Mouse (Mus musculus): ENCODE data around the gene Mup16. TPM values are rescaled to one million over a fixed set of nuclear protein-coding genes. Genes with fewer than 3 reads are reported as not detected.
"Not testable (repeated sequence)": the region's sequence is repeated elsewhere in the genome, so short reads cannot be mapped to it uniquely, and the experiment has no call there.

Gene Mup16
- polyA plus RNA-seq (2014; fragmentation: Nextera tagmentation; extraction: Ambion mirVana) = not detected in 2 replicates

GRCm38 (mm10) chr4:61519431-61519830 is at the start of gene Mup16:
Gene Mup16 (minus strand): TSS chr4:61519531.
- H3K4me3 ChIP-seq (ENCODE audit: low read length); H3K27me3 ChIP-seq (ENCODE audit: control insufficient read depth, insufficient read depth, low read length); H3K9ac ChIP-seq (ENCODE audit: low read depth, low read length); H3K36me3 ChIP-seq (ENCODE audit: control insufficient read depth, insufficient read depth, low read length); ATAC-seq (ENCODE audit: low FRiP score, low TSS enrichment); H3K4me2 ChIP-seq (replicated peaks; ENCODE audit: low read depth, low read length); H3K4me1 ChIP-seq (ENCODE audit: control insufficient read depth, insufficient read depth, low read length); H3K27ac ChIP-seq (ENCODE audit: low read depth, low read length); H3K9me3 ChIP-seq (ENCODE audit: control insufficient read depth, low read length): not testable (repeated sequence)
- WGBS = 91% methylated on average over 2 of the region's 4 CpGs

GRCm38 (mm10) chr4:61555887-61556286 is 36.6 kb upstream of the Mup16 start:
- H3K4me3 ChIP-seq (ENCODE audit: low read length); H3K36me3 ChIP-seq (ENCODE audit: control insufficient read depth, insufficient read depth, low read length); H3K4me1 ChIP-seq (ENCODE audit: control insufficient read depth, insufficient read depth, low read length); H3K9ac ChIP-seq (ENCODE audit: low read depth, low read length); H3K27me3 ChIP-seq (ENCODE audit: control insufficient read depth, insufficient read depth, low read length); H3K27ac ChIP-seq (ENCODE audit: low read depth, low read length); ATAC-seq (ENCODE audit: low FRiP score, low TSS enrichment); H3K4me2 ChIP-seq (replicated peaks; ENCODE audit: low read depth, low read length); H3K9me3 ChIP-seq (ENCODE audit: control insufficient read depth, low read length): not testable (repeated sequence)
- WGBS = 43% methylated on average over 2 of the region's 2 CpGs

Other genes starting within 250 kb of the Mup16 start
- not detected in 2 replicates for gene Mup14, start 215.5 kb downstream of the Mup16 start, polyA plus RNA-seq (2014; fragmentation: Nextera tagmentation; extraction: Ambion mirVana)
- gene Mup15, start 79.8 kb downstream of the Mup16 start, polyA plus RNA-seq (2014; fragmentation: Nextera tagmentation; extraction: Ambion mirVana) = not detected in 2 replicates
- gene Mup17, start 76.3 kb upstream of the Mup16 start, polyA plus RNA-seq (2014; fragmentation: Nextera tagmentation; extraction: Ambion mirVana) = not detected in 2 replicates
- not detected in 2 replicates for gene Mup18, start 154.6 kb upstream of the Mup16 start, polyA plus RNA-seq (2014; fragmentation: Nextera tagmentation; extraction: Ambion mirVana)